Comparison of ENCODE assay signal across 8 mouse cellular contexts in genomic region chr12:87148136-87148535, GRCm38 (mm10). TPM values are rescaled to one million over a fixed set of nuclear protein-coding genes. Genes with fewer than 3 reads are reported as not detected.
A peak's percentile ranks its signal among the peaks of the same experiment; 100 is the strongest.
DNase-seq lines count a peak whose midpoint lies in the region; ATAC-seq lines count a peak whose summit lies in the region.

No protein-coding gene starts in this region.

- H3K36me3 ChIP-seq in neural tube, embryonic 11.5 days (ENCODE audit: control insufficient read depth, insufficient read depth, low read length) = no peaks in the 10 kb centered on the region; the same call in 1 of the 2 replicates
- no peaks in the 10 kb centered on the region for H3K36me3 ChIP-seq in forebrain, embryonic 14.5 days (ENCODE audit: control insufficient read depth, insufficient read depth, low read length)
- H3K36me3 ChIP-seq in limb, embryonic 10.5 days = peaks cover 9% of the 10 kb centered on the region
- H3K36me3 ChIP-seq in neural tube, embryonic 13.5 days = peaks cover 8% of the 10 kb centered on the region; the same call in 1 of the 2 replicates

- peak overlapping the region; percentile 83 for H3K27ac ChIP-seq in neural tube, embryonic 11.5 days (ENCODE audit: low read depth, low read length)
- H3K27ac ChIP-seq in forebrain, embryonic 14.5 days (ENCODE audit: low read depth, low read length) = peak overlapping the region; percentile 97
- peak overlapping the region; percentile 97 for H3K27ac ChIP-seq in limb, embryonic 10.5 days
- H3K27ac ChIP-seq in neural tube, embryonic 13.5 days (replicated peaks) = peak overlapping the region; percentile 98

- peaks cover 3% of the 10 kb centered on the region; the same call in 1 of the 2 replicates for H3K4me1 ChIP-seq in neural tube, embryonic 11.5 days (ENCODE audit: control insufficient read depth, insufficient read depth, low read length)
- peaks cover 5% of the 10 kb centered on the region; the same call in 1 of the 2 replicates for H3K4me1 ChIP-seq in forebrain, embryonic 14.5 days (ENCODE audit: control insufficient read depth, insufficient read depth, low read length)
- H3K4me1 ChIP-seq in limb, embryonic 10.5 days = peaks cover 16% of the 10 kb centered on the region
- peaks cover 26% of the 10 kb centered on the region for H3K4me1 ChIP-seq in neural tube, embryonic 13.5 days (replicated peaks)

- H3K4me2 ChIP-seq in neural tube, embryonic 11.5 days (ENCODE audit: low read depth) = peak overlapping the region; percentile 49
- H3K4me2 ChIP-seq in forebrain, embryonic 14.5 days (ENCODE audit: low read length) = peak overlapping the region; percentile 76
- H3K4me2 ChIP-seq in neural tube, embryonic 13.5 days = peak overlapping the region; percentile 65

- no peaks in the 10 kb centered on the region for H3K27me3 ChIP-seq in neural tube, embryonic 11.5 days (ENCODE audit: control insufficient read depth, insufficient read depth, low read length)
- no peaks in the 10 kb centered on the region for H3K27me3 ChIP-seq in forebrain, embryonic 14.5 days (replicated peaks; ENCODE audit: control insufficient read depth, insufficient read depth, low read length)
- no peaks in the 10 kb centered on the region for H3K27me3 ChIP-seq in limb, embryonic 10.5 days (ENCODE audit: low read depth, poor library complexity, severe bottlenecking)
- H3K27me3 ChIP-seq in neural tube, embryonic 13.5 days = no peaks in the 10 kb centered on the region

- DNase-seq in neural tube, embryonic 11.5 days (ENCODE audit: low spot score) = no peak
- DNase-seq in neural tube, embryonic 10.5 days (ENCODE audit: extremely low spot score, low spot score) = no peak
- no peak for DNase-seq in forebrain, embryonic 14.5 days (ENCODE audit: low spot score)
- no peak for DNase-seq in limb, embryonic 10.5 days (ENCODE audit: low spot score)
- no peak for DNase-seq in spleen, postnatal 4 days (ENCODE audit: low spot score in 2 of 2)
- no peak for DNase-seq in MN1 (ENCODE audit: low spot score)
- no peak for DNase-seq in retina, embryonic 14.5 days (ENCODE audit: low spot score)

- peak overlapping the region; percentile 64 for H3K4me3 ChIP-seq in neural tube, embryonic 11.5 days (ENCODE audit: low read depth, low read length)
- peak overlapping the region; percentile 82 for H3K4me3 ChIP-seq in forebrain, embryonic 14.5 days (ENCODE audit: low read depth, low read length)
- H3K4me3 ChIP-seq in limb, embryonic 10.5 days = peak overlapping the region; percentile 81
- H3K4me3 ChIP-seq in neural tube, embryonic 13.5 days = peak overlapping the region; percentile 76

- ATAC-seq in neural tube, embryonic 11.5 days (ENCODE audit: insufficient read depth, low FRiP score, low TSS enrichment) = no peak; the same call in 1 of the 2 replicates
- no peak for ATAC-seq in forebrain, embryonic 14.5 days
- ATAC-seq in neural tube, embryonic 13.5 days (ENCODE audit: low read depth) = no peak

- H3K9ac ChIP-seq in neural tube, embryonic 11.5 days (ENCODE audit: low read length) = peak overlapping the region; percentile 57
- H3K9ac ChIP-seq in forebrain, embryonic 14.5 days (ENCODE audit: low read length) = peak overlapping the region; percentile 82
- peak overlapping the region; percentile 76 for H3K9ac ChIP-seq in neural tube, embryonic 13.5 days

- no peaks in the 10 kb centered on the region for H3K9me3 ChIP-seq in neural tube, embryonic 11.5 days (ENCODE audit: control insufficient read depth, low read length)
- peaks cover 5% of the 10 kb centered on the region; the same call in 1 of the 2 replicates for H3K9me3 ChIP-seq in forebrain, embryonic 14.5 days (replicated peaks; ENCODE audit: control insufficient read depth, low read length)
- no peaks in the 10 kb centered on the region for H3K9me3 ChIP-seq in limb, embryonic 10.5 days (replicated peaks)
- 0 out of 2 replicates have a peak, but pooled peaks cover 3% of the 10 kb centered on the region for H3K9me3 ChIP-seq in neural tube, embryonic 13.5 days

- 18% methylated on average over 15 of the region's 15 CpGs for WGBS in neural tube, embryonic 11.5 days
- 26% methylated on average over 15 of the region's 15 CpGs for WGBS in forebrain, embryonic 14.5 days
- WGBS in limb, embryonic 10.5 days = 20% methylated on average over 15 of the region's 15 CpGs
- WGBS in neural tube, embryonic 13.5 days = 18% methylated on average over 15 of the region's 15 CpGs

RNA-seq across cellular contexts. Expression of gene Pomt2, which starts 0.4 kb away (rescaled TPM):
- polyA plus RNA-seq in neural tube, embryonic 11.5 days (2014; fragmentation: Nextera tagmentation; extraction: Ambion mirVana) = 14.3 and 17.6 TPM in 2 replicates
- polyA plus RNA-seq in forebrain, embryonic 14.5 days (2014; fragmentation: Nextera tagmentation; extraction: Ambion mirVana) = 12.2 and 14.8 TPM in 2 replicates
- polyA plus RNA-seq in limb, embryonic 10.5 days (2016; fragmentation: Nextera tagmentation; extraction: Ambion mirVana) = 15.7 and 18.7 TPM in 2 replicates
- 11.4 and 12.4 TPM in 2 replicates for polyA plus RNA-seq in neural tube, embryonic 13.5 days (2015; fragmentation: Nextera tagmentation; extraction: Ambion mirVana)

RNA-seq across cellular contexts. Expression of gene Gstz1, which starts 1.2 kb away (rescaled TPM):
- 31.8 and 31.9 TPM in 2 replicates for polyA plus RNA-seq in neural tube, embryonic 11.5 days (2014; fragmentation: Nextera tagmentation; extraction: Ambion mirVana)
- 31.4 and 33.8 TPM in 2 replicates for polyA plus RNA-seq in forebrain, embryonic 14.5 days (2014; fragmentation: Nextera tagmentation; extraction: Ambion mirVana)
- polyA plus RNA-seq in limb, embryonic 10.5 days (2016; fragmentation: Nextera tagmentation; extraction: Ambion mirVana) = 25.6 and 31.3 TPM in 2 replicates
- polyA plus RNA-seq in neural tube, embryonic 13.5 days (2015; fragmentation: Nextera tagmentation; extraction: Ambion mirVana) = 23.6 and 28.0 TPM in 2 replicates

RNA-seq across cellular contexts. Expression of gene Ngb, which starts 45.8 kb away (rescaled TPM):
- polyA plus RNA-seq in neural tube, embryonic 11.5 days (2014; fragmentation: Nextera tagmentation; extraction: Ambion mirVana) = 0.24 and 0.56 TPM in 2 replicates
- polyA plus RNA-seq in forebrain, embryonic 14.5 days (2014; fragmentation: Nextera tagmentation; extraction: Ambion mirVana) = 1.8 and 2.0 TPM in 2 replicates
- polyA plus RNA-seq in limb, embryonic 10.5 days (2016; fragmentation: Nextera tagmentation; extraction: Ambion mirVana) = 0.11 and 0.45 TPM in 2 replicates
- polyA plus RNA-seq in neural tube, embryonic 13.5 days (2015; fragmentation: Nextera tagmentation; extraction: Ambion mirVana) = 1.0 and 1.2 TPM in 2 replicates

RNA-seq across cellular contexts. Expression of gene Samd15, which starts 51.4 kb away (rescaled TPM):
- polyA plus RNA-seq in neural tube, embryonic 11.5 days (2014; fragmentation: Nextera tagmentation; extraction: Ambion mirVana) = 0.77 and 1.8 TPM in 2 replicates
- polyA plus RNA-seq in forebrain, embryonic 14.5 days (2014; fragmentation: Nextera tagmentation; extraction: Ambion mirVana) = 1.3 and 1.6 TPM in 2 replicates
- 0.91 and 1.6 TPM in 2 replicates for polyA plus RNA-seq in limb, embryonic 10.5 days (2016; fragmentation: Nextera tagmentation; extraction: Ambion mirVana)
- polyA plus RNA-seq in neural tube, embryonic 13.5 days (2015; fragmentation: Nextera tagmentation; extraction: Ambion mirVana) = 1.7 and 2.1 TPM in 2 replicates

RNA-seq across cellular contexts. Expression of gene Tmed8, which starts 52.1 kb away (rescaled TPM):
- polyA plus RNA-seq in neural tube, embryonic 11.5 days (2014; fragmentation: Nextera tagmentation; extraction: Ambion mirVana) = 4.7 and 5.0 TPM in 2 replicates
- polyA plus RNA-seq in forebrain, embryonic 14.5 days (2014; fragmentation: Nextera tagmentation; extraction: Ambion mirVana) = 3.8 and 4.9 TPM in 2 replicates
- 2.5 and 2.8 TPM in 2 replicates for polyA plus RNA-seq in limb, embryonic 10.5 days (2016; fragmentation: Nextera tagmentation; extraction: Ambion mirVana)
- polyA plus RNA-seq in neural tube, embryonic 13.5 days (2015; fragmentation: Nextera tagmentation; extraction: Ambion mirVana) = 3.8 and 3.9 TPM in 2 replicates
